Mouse (Mus musculus): ENCODE results near the gene Zfp280d.

DNA sequence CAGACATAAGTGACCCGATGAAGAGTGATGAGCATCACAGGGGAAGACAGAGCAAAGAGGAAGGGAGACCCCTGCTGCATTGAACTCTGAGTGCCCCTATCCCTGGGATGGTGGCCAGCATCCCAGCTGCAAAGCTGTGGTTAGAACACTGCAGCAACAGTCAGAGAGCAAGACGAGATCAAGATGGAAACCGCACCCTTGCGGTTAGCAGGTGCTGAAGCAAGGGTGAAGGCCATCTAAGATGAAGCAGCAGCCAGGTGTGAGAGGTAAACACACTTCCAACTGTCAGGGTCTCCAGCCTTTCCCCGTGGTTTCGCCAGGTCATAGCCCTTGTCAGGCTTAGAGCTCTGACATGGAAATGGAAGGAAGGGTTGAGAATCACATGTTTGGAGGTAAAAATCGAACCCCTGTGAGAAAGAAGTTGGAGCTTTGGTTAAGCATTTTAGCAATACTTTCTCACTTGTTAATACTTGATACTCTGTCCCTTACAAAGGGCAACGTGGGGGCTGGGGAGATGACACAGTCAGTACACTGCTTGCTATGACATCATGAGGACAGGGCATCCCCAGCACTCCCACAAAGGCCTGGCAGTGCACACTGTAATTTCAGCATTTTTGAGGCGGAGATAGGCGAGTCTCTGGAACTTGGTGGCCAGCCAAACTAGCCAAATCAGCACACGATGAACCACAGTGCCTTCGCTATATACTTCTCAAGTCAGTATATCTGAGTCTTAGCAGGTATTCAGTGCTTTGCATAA lies 115.8 kb downstream of the Zfp280d start:
- TF ChIP-seq E2F4 (IDR thresholded peaks at IDR 0.05; ENCODE audit: insufficient read depth) (no peak), POLR2A (IDR thresholded peaks at IDR 0.05; ENCODE audit: insufficient read length, low read depth) (no peak), USF1 (IDR thresholded peaks at IDR 0.05; ENCODE audit: low read depth) (no peak), TCF3 (IDR thresholded peaks at IDR 0.05; ENCODE audit: insufficient read length, low read depth) (no peak)

Data from myocyte (in vitro differentiated cells).